Mouse (Mus musculus): ENCODE measurements around the gene B230217C12Rik. TPM values are rescaled to one million over a fixed set of nuclear protein-coding genes. Genes with fewer than 3 reads are reported as not detected.

The B230217C12Rik gene
- polyA plus RNA-seq, 1 experiment from 2014 or later, result 24.1 TPM

- no peaks in the 10 kb centered on the region for H3K9me3 ChIP-seq (ENCODE audit: control insufficient read depth, low read length)
- H3K9ac ChIP-seq (replicated peaks; ENCODE audit: low read depth, low read length), result peak overlapping the region; percentile 45; the same call in 1 of the 2 replicates
- WGBS, result 75% methylated on average over 17 of the region's 17 CpGs
- no peak overlapping the region for H3K4me2 ChIP-seq (ENCODE audit: low read length)
- peaks cover 57% of the 10 kb centered on the region for H3K4me1 ChIP-seq (replicated peaks; ENCODE audit: control insufficient read depth, insufficient read depth, low read length)
- H3K27me3 ChIP-seq (replicated peaks; ENCODE audit: control insufficient read depth, insufficient read depth, low read length), result no peaks in the 10 kb centered on the region
- H3K27ac ChIP-seq (ENCODE audit: low read length), result peak overlapping the region; percentile 46; the same call in 1 of the 2 replicates
- peaks cover 7% of the 10 kb centered on the region for H3K36me3 ChIP-seq (ENCODE audit: control insufficient read depth, insufficient read depth)
- ATAC-seq, result no peak
- H3K4me3 ChIP-seq (replicated peaks; ENCODE audit: low read length), result no peak overlapping the region
Measured at GRCm38 (mm10) chr11:97813746-97814515, 26.6 kb upstream of the B230217C12Rik start.

- Histone ChIP-seq H3K4me2 (ENCODE audit: low read length) (no peak overlapping the region), H3K27me3 (replicated peaks; ENCODE audit: control insufficient read depth, insufficient read depth, low read length) (no peaks in the 10 kb centered on the region), H3K4me1 (replicated peaks; ENCODE audit: control insufficient read depth, insufficient read depth, low read length) (peaks cover 46% of the 10 kb centered on the region), H3K9ac (replicated peaks; ENCODE audit: low read depth, low read length) (no peak overlapping the region), H3K9me3 (ENCODE audit: control insufficient read depth, low read length) (no peaks in the 10 kb centered on the region), H3K27ac (ENCODE audit: low read length) (no peak overlapping the region), H3K4me3 (replicated peaks; ENCODE audit: low read length) (no peak overlapping the region), H3K36me3 (ENCODE audit: control insufficient read depth, insufficient read depth) (peaks cover 7% of the 10 kb centered on the region)
- ATAC-seq, result no peak
- WGBS, result 74% methylated on average over 11 of the region's 11 CpGs
Measured at GRCm38 (mm10) chr11:97815736-97816135, 24.8 kb upstream of the B230217C12Rik start.

- Histone ChIP-seq H3K4me1 (replicated peaks; ENCODE audit: control insufficient read depth, insufficient read depth, low read length) (peaks cover 44% of the 10 kb centered on the region), H3K36me3 (ENCODE audit: control insufficient read depth, insufficient read depth) (peaks cover 7% of the 10 kb centered on the region)
Measured at GRCm38 (mm10) chr11:97816176-97816575, 24.4 kb upstream of the B230217C12Rik start.

GRCm38 (mm10) chr11:97816916-97817315 lies 23.7 kb upstream of the B230217C12Rik start:
- Histone ChIP-seq H3K27me3 (replicated peaks; ENCODE audit: control insufficient read depth, insufficient read depth, low read length) (no peaks in the 10 kb centered on the region), H3K9me3 (ENCODE audit: control insufficient read depth, low read length) (no peaks in the 10 kb centered on the region), H3K36me3 (ENCODE audit: control insufficient read depth, insufficient read depth) (peaks cover 7% of the 10 kb centered on the region), H3K4me1 (replicated peaks; ENCODE audit: control insufficient read depth, insufficient read depth, low read length) (peaks cover 36% of the 10 kb centered on the region), H3K4me3 (replicated peaks; ENCODE audit: low read length) (no peak overlapping the region), H3K27ac (ENCODE audit: low read length) (no peak overlapping the region), H3K4me2 (ENCODE audit: low read length) (no peak overlapping the region), H3K9ac (replicated peaks; ENCODE audit: low read depth, low read length) (no peak overlapping the region)
- 72% methylated on average over 9 of the region's 9 CpGs for WGBS
- ATAC-seq, result no peak

More at GRCm38 (mm10) chr11:97816176-97816575, 24.4 kb upstream of the B230217C12Rik start:
- Histone ChIP-seq H3K4me2 (ENCODE audit: low read length) (no peak overlapping the region), H3K4me3 (replicated peaks; ENCODE audit: low read length) (no peak overlapping the region), H3K27ac (ENCODE audit: low read length) (no peak overlapping the region), H3K27me3 (replicated peaks; ENCODE audit: control insufficient read depth, insufficient read depth, low read length) (no peaks in the 10 kb centered on the region), H3K9me3 (ENCODE audit: control insufficient read depth, low read length) (no peaks in the 10 kb centered on the region), H3K9ac (replicated peaks; ENCODE audit: low read depth, low read length) (no peak overlapping the region)
- ATAC-seq, result no peak
- WGBS, result 43% methylated on average over 5 of the region's 5 CpGs

- Histone ChIP-seq H3K9ac (replicated peaks; ENCODE audit: low read depth, low read length) (no peak overlapping the region), H3K4me3 (replicated peaks; ENCODE audit: low read length) (no peak overlapping the region), H3K4me1 (replicated peaks; ENCODE audit: control insufficient read depth, insufficient read depth, low read length) (peaks cover 32% of the 10 kb centered on the region), H3K27me3 (replicated peaks; ENCODE audit: control insufficient read depth, insufficient read depth, low read length) (no peaks in the 10 kb centered on the region), H3K36me3 (ENCODE audit: control insufficient read depth, insufficient read depth) (peaks cover 7% of the 10 kb centered on the region), H3K4me2 (ENCODE audit: low read length) (no peak overlapping the region), H3K27ac (ENCODE audit: low read length) (no peak overlapping the region), H3K9me3 (ENCODE audit: control insufficient read depth, low read length) (no peaks in the 10 kb centered on the region)
- WGBS, result 46% methylated on average over 5 of the region's 5 CpGs
- ATAC-seq, result no peak
Measured at GRCm38 (mm10) chr11:97817379-97817778, 23.2 kb upstream of the B230217C12Rik start.

GRCm38 (mm10) chr11:97818003-97818402 lies 22.6 kb upstream of the B230217C12Rik start:
- H3K4me3 ChIP-seq (replicated peaks; ENCODE audit: low read length), result no peak overlapping the region
- 24% methylated on average over 6 of the region's 6 CpGs for WGBS
- H3K4me2 ChIP-seq (ENCODE audit: low read length), result no peak overlapping the region
- ATAC-seq, result no peak
- H3K9me3 ChIP-seq (ENCODE audit: control insufficient read depth, low read length), result no peaks in the 10 kb centered on the region
- H3K27me3 ChIP-seq (replicated peaks; ENCODE audit: control insufficient read depth, insufficient read depth, low read length), result no peaks in the 10 kb centered on the region
- H3K36me3 ChIP-seq (ENCODE audit: control insufficient read depth, insufficient read depth), result peaks cover 7% of the 10 kb centered on the region
- H3K27ac ChIP-seq (ENCODE audit: low read length), result peak overlapping the region; percentile 73; the same call in 1 of the 2 replicates
- peaks cover 25% of the 10 kb centered on the region for H3K4me1 ChIP-seq (replicated peaks; ENCODE audit: control insufficient read depth, insufficient read depth, low read length)
- H3K9ac ChIP-seq (replicated peaks; ENCODE audit: low read depth, low read length), result no peak overlapping the region

GRCm38 (mm10) chr11:97818571-97818970 lies 22.0 kb upstream of the B230217C12Rik start:
- no peak overlapping the region for H3K4me3 ChIP-seq (replicated peaks; ENCODE audit: low read length)
- peaks cover 20% of the 10 kb centered on the region for H3K4me1 ChIP-seq (replicated peaks; ENCODE audit: control insufficient read depth, insufficient read depth, low read length)
- H3K36me3 ChIP-seq (ENCODE audit: control insufficient read depth, insufficient read depth), result peaks cover 7% of the 10 kb centered on the region
- no peak overlapping the region for H3K4me2 ChIP-seq (ENCODE audit: low read length)
- 4% methylated on average over 4 of the region's 4 CpGs for WGBS
- no peaks in the 10 kb centered on the region for H3K9me3 ChIP-seq (ENCODE audit: control insufficient read depth, low read length)
- H3K27me3 ChIP-seq (replicated peaks; ENCODE audit: control insufficient read depth, insufficient read depth, low read length), result no peaks in the 10 kb centered on the region
- ATAC-seq, result peak; percentile 80
- peak overlapping the region; percentile 30 for H3K9ac ChIP-seq (replicated peaks; ENCODE audit: low read depth, low read length)
- peak overlapping the region; percentile 73 for H3K27ac ChIP-seq (ENCODE audit: low read length)

- peak overlapping the region; percentile 73 for H3K27ac ChIP-seq (ENCODE audit: low read length)
- H3K4me3 ChIP-seq (replicated peaks; ENCODE audit: low read length), result no peak overlapping the region
- no peak overlapping the region for H3K4me2 ChIP-seq (ENCODE audit: low read length)
- H3K4me1 ChIP-seq (replicated peaks; ENCODE audit: control insufficient read depth, insufficient read depth, low read length), result peaks cover 14% of the 10 kb centered on the region
- H3K27me3 ChIP-seq (replicated peaks; ENCODE audit: control insufficient read depth, insufficient read depth, low read length), result no peaks in the 10 kb centered on the region
- H3K9ac ChIP-seq (replicated peaks; ENCODE audit: low read depth, low read length), result no peak overlapping the region
- H3K9me3 ChIP-seq (ENCODE audit: control insufficient read depth, low read length), result no peaks in the 10 kb centered on the region
- no peak for ATAC-seq
- 61% methylated on average over 4 of the region's 4 CpGs for WGBS
- peaks cover 7% of the 10 kb centered on the region for H3K36me3 ChIP-seq (ENCODE audit: control insufficient read depth, insufficient read depth)
Measured at GRCm38 (mm10) chr11:97819102-97819501, 21.5 kb upstream of the B230217C12Rik start.

GRCm38 (mm10) chr11:97819923-97820322 lies 20.7 kb upstream of the B230217C12Rik start:
- Histone ChIP-seq H3K9me3 (ENCODE audit: control insufficient read depth, low read length) (no peaks in the 10 kb centered on the region), H3K4me2 (ENCODE audit: low read length) (no peak overlapping the region), H3K36me3 (ENCODE audit: control insufficient read depth, insufficient read depth) (peaks cover 7% of the 10 kb centered on the region), H3K27me3 (replicated peaks; ENCODE audit: control insufficient read depth, insufficient read depth, low read length) (no peaks in the 10 kb centered on the region), H3K4me1 (replicated peaks; ENCODE audit: control insufficient read depth, insufficient read depth, low read length) (peaks cover 13% of the 10 kb centered on the region), H3K27ac (ENCODE audit: low read length) (no peak overlapping the region), H3K4me3 (replicated peaks; ENCODE audit: low read length) (no peak overlapping the region), H3K9ac (replicated peaks; ENCODE audit: low read depth, low read length) (no peak overlapping the region)
- WGBS, result 92% methylated on average over 5 of the region's 5 CpGs
- ATAC-seq, result no peak

Measured in forebrain, embryonic 16.5 days (tissue).